Mouse (Mus musculus): ENCODE data around the gene Baz1a. TPM values are rescaled to one million over a fixed set of nuclear protein-coding genes. Genes with fewer than 3 reads are reported as not detected.
A peak's percentile ranks its signal among the peaks of the same experiment; 100 is the strongest.
"Not testable (repeated sequence)": the region's sequence is repeated elsewhere in the genome, so short reads cannot be mapped to it uniquely, and the experiment has no call there.

Baz1a gene
- polyA plus RNA-seq, 1 experiment, result 4.6 TPM

DNA sequence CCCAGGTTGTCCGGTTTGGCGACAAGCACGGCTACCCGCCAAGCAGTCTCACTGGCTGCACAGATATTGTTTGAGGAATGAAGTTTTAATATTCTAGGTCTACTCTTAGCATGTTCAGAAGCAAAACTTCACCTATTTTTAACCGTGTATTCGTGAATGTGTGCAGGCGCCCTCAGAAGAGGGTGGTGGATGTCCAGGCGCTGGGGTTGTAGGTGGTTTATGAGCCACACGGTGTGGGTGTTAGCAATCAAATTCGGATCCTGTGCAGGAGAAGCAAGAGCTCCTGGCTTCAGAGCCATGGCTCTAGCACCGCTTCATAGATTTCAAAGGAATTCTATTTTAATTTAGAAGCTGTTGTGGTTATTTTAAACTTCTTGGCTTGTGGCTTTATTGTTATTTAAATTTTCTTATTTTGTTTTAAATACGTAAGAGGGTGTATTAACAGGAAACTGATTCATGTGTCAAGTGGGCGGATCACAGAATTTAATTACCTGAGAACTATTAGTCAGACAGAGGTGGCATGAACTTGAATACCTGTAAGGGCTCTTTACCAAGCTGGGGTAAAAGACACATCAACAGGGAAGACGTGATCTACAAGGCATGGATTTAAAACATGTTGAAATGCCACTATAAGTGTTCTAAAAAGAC lies 6.7 kb downstream of the Baz1a start:
- DNase-seq (ENCODE audit: low read depth), result peak; percentile 49

DNA sequence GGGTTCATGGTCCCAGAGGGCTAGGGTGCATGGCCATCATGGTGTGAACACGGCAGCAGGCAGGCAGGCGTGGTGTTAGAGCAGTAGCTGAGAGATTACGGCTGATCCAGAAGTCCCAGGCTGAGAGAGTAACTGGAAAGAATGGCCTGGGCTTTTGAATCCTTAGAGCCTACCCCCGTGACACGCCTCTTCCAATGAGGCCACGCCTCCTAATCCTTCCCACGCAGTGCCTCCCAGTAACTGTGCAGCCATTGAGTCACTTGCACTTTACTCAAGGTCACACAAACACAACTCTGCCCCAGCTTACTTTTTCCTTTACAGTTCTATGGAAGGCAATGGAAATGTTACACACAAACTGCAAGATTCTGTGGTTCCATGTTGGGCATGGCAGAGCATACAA lies 8.1 kb downstream of the Baz1a start:
- DNase-seq (ENCODE audit: low read depth), result no peak

DNA sequence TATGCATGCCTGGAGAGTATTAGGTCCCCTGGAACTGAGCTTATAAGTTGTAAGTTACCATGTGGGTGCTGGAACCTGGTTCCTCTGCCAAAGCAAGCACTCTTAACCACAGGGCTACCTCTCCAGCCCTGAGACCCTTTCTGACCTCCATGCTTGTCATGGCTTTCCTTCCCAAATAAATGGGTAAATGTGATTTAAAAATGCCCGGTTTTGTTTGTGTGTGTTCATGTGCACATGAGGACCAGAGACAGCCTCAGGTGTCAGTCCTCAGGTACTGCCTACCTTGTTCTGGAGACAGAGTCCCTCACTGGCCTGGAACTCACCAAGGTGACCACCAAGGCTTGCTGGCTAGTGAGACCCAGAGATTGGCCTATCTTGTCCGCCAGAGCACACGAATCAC lies 9.8 kb downstream of the Baz1a start:
- no peak for DNase-seq (ENCODE audit: low read depth)

DNA sequence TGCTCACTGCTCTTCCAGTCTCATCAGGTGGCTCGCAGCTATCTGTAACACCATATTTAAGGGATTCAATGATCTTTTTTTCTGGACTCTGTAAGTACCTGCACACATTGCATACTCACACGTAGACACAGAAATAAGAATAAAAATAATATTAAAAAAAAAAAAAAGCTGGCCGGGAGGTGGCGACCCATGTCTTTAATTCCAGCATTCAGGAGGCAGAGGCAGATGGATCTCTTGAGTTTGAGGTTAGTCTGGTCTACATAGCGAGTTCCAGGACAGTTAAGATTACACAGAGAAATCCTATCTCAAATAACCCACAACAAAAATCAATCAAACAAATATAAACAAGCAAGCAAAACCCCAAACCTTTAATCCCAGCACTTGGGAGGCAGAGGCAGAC lies 10.3 kb downstream of the Baz1a start:
- no peak for DNase-seq (ENCODE audit: low read depth)

DNA sequence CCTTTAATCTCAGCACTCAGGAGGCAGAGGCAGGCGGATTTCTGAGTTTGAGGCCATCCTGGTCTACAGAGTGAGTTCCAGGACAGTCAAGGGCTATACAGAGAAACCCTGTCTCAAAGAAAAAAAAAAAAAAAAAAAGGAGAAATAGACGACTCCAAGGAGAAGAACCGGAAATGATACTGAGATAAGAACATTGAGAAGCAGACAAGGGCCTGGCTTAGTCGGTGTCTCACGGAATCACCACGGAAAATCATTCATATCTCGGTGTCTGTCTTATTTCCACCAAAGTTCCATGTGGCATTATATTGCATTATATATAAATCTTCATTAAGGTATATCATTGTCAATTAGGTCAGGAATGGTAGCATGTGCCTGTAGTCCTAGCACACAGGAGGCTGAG lies 11.6 kb downstream of the Baz1a start:
- DNase-seq (ENCODE audit: low read depth), result not testable (repeated sequence)

DNA sequence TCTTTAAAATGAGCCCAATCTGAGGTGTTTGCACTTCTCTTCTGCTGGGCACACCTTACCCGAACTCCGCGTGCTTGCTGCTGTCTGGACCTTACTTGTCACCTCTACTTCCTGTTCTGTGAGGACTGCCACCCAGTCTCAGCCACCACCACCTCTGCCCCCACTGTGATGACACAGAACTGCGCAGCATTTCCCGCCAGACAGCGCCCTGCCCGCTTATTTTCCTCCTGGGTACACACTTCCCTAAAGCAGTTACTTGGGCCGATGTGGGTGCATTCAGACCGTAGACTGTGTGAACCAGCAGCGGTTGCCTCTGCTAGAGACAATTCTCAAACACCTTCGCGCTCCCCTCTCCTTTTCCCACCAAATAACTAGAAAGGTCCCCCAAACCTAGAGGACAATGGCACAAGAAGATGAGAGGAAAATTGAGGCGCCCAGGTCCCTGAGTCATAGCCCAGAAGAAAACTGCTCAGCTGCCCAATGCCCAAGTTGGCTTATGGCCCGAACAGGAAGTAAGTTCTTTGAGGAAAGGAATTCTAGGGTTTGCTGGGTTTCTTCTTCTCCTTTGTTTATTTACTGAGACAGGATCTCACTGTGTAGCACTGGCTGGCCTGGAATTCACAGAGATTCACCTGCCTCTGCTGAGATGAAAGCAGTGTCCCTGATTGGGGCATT lies 15.0 kb downstream of the Baz1a start:
- no peak for DNase-seq (ENCODE audit: low read depth)

DNA sequence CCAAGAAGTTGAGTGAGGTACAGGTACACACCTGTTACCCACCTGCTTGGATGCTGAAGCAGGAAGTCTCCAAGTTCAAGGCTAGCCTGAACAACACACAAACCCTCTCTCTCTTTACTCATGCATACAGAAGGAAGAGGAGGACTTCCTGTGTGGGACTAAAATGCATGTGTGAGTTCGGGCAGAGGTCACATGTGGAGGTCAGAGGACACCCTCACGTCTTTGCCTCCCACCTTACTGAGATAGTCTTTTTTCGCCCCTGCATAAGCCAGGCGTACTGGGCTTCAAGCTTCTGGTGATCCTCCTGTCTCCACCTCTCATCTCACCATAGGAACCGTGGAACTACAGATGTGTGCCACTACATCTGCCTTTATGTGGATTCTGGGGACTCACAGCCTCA lies 15.7 kb downstream of the Baz1a start:
- DNase-seq (ENCODE audit: low read depth), result no peak

DNA sequence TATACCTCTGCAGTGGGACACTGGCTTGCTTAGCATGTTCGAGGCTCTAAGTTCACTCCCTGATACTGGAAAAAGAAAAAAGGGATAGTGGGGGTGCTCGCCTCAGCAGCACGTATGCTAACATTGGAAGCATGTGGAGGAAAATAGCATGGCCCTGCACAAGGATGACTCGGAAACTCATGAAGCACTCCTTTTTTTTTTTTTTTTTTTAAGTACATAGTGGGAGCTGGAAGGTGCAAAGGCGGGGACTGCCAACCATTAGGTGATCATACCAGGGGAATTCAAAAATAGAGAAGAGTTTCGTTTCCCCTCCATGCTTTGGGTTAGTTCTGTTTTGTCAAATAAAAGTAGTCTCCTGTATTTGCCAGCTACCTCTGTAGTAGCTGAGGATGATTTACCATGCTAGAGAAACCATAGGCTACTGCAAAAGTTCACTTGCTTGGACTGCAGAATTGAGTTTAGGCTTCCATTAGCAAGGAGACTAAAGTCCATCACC lies 17.1 kb downstream of the Baz1a start:
- DNase-seq (ENCODE audit: low read depth), result no peak

DNA sequence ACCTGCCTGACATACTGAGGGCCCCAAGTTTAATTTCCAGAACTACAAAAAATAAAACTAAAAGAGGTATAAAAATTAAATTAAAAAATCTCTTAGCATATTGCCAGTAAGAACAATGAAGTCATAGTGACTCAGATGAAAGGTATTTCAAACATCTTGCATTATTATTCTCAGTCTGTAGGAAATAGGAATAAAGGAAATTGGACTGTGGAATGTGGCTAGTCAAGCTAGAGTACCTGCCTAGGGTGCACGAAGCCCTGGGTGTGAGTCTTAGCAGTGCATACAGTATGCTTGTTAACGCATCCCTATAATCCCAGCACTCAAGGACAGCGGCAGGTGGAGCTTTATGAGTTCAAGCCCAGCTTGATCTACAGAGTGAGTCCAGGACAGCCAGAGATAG lies 18.2 kb downstream of the Baz1a start:
- no peak for DNase-seq (ENCODE audit: low read depth)

DNA sequence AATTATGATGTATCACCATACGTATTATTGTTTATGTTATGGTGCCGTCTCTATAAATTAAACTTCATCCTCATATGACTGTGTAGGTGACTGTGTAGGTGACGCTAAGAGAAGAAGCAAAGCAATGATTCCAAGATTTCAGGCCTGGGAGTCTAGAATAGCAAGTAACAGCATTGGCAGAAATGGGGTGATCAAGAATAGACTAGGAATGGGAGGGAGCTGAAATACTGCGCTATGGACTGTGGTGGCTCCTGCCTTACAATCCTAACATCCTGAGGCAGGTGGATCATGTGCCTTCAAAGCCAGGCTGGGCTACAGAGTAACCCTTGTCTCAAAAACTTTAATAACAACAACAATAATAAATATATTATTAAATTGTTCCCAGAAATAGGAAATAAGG lies 19.7 kb downstream of the Baz1a start:
- no peak for DNase-seq (ENCODE audit: low read depth)

DNA sequence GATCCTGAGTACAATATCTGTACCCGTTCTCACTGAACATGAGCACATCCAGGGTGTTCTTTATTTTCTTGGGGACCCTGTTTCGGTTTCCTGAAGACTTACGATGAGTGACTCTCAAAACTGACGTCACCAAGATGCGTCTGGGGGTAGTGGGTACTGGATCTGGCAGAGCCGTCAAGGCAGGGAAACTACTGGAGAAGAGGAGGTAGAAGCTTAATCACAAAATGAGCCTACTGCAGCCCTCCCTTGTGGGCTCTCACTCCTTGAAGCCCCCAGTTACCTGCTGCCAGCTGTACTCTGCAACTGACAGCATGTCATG lies 20.1 kb downstream of the Baz1a start:
- DNase-seq (ENCODE audit: low read depth), result no peak

DNA sequence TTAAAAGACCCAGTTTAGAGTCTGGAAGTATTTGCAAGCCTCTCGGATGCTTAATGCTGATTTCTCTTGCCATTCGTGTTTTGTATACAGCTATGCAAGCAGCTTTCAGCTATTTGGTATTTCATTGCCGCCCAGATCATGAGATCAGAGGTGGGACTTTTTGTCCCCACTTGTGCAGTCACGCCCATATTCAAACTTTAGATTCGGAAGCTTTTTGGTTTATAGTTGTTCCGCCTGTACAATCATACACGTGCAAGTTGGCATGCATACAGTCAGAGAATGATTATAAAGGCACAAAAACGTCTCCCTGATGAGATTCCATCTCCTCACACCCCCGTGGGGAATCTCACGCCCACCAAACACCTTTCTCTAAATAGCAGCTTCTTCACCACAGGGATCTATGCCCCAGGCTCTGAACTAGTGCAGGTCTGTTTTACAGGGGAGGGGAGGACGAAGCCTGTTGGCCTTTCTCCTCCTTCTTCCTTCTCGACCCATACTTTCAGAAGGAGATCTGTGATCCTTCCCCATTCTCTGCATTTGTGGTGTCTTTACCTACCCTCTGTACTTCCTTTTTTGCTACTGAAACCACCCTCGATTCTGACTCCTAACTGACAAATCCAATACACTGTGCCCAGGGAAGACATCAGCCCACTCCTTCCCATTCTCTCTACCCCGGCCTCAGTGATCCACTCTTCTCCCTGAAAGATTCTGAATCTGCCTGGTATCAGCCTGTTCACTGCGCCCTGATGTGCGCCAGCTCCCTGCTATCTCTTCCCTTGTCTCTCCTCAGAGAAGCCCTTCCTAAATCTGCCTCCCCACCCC lies 20.7 kb downstream of the Baz1a start:
- DNase-seq (ENCODE audit: low read depth), result no peak

DNA sequence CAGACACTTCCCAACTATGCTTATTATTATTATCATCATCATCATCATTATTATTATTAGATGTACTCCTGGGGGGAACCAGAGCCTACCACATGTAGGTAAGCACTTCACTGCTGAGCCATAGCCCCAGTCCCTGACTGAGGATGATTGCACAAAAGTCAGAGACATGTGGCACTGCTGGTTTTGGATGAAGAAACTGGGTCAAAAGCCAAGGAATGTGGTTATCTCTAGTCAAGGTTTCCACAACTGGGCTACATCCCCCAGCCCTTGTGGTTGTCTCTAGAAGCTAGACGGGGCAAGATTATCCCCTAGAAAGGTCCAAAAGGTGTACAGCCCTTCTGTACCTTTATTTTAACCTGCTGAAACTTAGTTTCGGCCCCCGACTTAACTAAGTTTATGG lies 21.3 kb downstream of the Baz1a start:
- DNase-seq (ENCODE audit: low read depth), result peak; percentile 56

DNA sequence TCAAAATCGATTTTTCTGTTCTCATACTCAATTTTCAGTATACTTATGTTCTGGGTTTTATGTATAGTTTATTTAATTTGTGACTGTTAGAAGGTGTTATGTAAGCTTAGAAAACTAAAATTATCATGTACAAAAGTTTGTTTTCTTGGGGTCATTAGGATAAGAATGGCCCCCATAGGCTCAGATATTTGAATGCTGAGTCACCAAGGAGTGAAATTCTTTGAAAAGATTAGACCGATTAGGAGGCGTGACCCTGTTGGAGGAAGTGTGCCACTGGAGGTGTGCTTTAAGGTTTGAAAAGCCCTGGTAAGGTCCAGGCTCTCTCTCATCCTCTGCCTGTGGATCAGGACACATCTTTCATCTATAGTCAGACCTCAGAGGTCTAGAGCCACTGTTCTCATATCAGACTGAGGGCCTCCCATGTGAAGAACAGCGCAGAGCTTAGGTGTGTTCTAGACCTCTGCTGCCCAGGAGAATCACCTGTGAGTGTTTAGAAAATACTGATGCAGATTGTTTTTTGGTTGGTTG lies 25.8 kb downstream of the Baz1a start:
- no peak for DNase-seq (ENCODE audit: low read depth)

DNA sequence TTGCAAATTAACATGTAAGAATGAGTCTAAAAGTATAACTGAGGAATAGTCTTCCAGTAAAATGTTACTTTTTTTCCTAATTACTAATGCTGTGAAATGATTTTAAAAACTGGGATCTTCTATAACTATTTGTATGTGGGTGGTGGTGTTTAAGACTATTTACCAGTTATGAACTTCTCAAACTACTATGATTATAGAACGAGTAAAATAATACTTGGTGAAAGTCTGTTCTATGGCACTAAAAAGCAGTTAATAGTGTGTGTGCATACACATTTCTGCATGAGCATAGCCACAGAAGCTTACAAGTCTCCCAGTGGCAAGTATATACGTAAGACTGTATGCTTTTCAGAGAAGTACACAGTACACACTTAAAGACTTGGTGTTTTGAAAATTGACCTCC lies 27.0 kb downstream of the Baz1a start:
- DNase-seq (ENCODE audit: low read depth), result no peak

DNA sequence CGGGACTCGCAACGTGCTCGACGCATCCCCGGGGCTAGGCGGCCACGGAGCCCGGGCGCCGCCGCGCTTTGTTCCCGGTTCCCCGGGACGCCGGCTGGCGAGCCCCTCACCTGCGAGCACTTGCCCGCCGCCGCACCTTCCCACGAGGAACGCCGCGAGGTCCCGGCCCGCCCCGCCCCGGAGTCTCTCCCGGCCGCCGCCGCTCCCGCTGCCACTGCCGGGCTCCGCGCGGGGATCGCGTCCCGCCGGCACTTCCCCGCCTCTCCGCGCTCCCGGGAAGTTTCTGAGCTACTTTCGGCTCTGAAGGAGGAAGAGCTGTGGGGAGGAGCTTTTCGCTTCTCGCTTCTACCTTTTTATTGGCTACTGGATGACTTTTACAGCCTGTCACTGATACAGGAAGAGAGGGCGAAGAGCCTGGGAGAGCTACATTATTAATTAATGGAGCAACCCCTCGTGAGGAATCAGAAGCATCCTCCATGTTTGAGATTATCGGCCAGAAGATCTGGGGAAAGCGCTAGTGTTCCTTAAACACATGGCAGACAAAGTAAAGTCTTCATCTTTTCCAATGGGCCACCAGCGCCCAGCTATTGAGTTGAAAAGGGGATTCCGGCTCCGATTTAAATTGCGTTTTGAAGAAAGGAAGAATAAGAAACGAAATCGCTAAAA lies 28.0 kb downstream of the Baz1a start, which contains the start of gene Gm20403:
Gene Gm20403 (minus strand): TSS at position 478 of the 666 bp plus-strand sequence.
- DNase-seq (ENCODE audit: low read depth), result peak; percentile 44

DNA sequence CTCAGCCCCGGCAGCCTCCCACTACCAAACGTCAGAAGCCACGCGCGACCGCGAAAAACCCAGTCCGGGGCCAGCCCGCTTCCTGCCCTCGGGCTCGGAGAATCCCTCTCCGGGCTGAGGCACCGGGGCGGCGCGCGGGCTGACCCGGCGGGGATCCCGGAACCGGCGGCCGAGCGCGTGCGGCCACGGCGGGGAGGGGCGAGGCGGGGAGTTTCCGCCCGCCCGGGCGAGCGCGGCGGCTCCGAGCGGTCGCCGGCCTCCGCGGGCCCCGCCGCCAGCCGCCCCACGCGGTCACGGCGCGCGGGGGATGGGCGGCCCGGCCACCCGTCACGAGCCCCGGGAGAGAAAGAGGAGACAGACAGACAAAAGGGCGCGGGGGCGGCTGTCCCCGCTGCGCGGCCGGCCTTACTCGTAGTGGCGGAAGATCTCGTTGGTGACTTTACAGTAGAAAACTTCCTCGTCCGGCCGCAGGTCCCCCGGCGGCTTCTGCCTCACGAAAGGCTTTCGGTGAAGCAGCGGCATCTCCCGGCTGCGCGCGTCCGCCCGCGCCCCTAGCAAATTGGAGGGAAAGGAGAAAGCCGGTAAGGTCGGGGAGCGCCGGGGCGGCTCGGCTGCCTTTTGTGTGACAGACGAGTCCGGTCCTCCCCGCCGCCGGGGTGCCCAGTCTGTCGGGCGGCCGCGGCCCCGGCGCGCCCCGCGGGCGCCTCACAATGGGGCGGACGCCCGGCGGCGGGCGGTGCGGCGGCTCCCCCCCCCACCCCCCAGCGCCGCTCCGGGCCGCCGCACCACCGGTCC lies 28.7 kb downstream of the Baz1a start:
- DNase-seq (ENCODE audit: low read depth), result no peak

DNA sequence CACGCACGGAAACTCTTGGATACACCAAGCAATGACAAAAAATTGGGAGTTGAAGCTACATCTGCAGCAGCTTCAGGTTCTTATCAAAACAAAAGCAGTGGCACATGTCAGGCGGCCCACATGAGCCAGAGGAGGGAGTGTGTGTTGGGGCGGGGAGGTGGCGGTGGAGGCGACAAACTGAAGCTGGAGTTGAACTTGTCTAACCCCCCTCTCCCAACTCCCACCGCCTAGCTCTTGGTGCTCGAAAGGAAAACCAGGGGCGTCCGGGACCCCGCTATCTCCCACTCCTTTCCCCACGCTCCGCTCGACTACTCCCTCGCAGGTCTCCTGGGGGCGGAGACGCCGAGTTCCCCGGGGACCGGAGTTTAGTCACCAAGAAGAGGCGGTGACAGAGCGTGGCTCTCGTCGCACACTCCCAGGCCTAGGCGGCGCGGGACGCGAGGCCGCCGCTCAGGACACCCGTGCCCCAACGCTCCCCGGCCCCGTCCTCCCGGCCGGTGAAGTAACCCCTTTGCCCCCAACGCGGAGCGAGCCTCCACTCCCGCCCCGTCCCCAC lies 29.4 kb downstream of the Baz1a start:
- no peak for DNase-seq (ENCODE audit: low read depth)

DNA sequence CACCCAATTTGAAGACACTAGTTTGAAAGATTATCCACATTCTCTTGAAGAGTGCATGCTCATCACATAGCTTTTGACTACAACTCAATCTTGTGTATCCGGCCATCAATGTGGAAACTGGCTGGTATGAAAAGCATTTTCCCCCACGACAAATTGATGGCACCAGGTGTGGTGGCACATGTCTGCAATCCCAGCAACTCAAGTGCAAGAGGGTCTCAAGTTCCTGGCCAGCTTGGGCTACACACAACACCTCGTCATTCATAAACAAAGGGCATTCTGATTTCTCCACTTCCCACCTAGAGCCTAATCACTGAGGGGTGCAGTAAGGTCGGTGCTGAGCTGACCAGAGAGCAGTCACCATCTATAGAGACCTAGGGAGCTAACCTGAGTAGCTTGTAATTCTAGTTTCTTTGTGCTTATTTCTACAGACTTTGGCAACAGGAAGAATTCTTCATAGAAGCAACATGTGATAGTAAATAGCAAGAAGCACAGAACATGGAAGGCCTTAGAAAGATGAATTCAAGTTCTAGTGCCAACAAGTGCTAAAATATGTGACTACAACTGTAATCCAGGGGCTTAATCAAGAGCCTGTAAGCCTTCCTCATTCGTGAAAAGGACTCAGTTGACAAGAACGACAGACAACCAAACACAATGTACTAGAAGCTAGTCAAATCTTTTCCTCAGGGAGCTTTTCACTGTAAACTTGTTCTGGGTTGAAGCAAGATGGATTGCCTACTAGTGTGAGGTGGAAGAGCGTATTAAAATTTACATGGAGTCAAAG lies 31.0 kb downstream of the Baz1a start:
- DNase-seq (ENCODE audit: low read depth), result peak; percentile 67

DNA sequence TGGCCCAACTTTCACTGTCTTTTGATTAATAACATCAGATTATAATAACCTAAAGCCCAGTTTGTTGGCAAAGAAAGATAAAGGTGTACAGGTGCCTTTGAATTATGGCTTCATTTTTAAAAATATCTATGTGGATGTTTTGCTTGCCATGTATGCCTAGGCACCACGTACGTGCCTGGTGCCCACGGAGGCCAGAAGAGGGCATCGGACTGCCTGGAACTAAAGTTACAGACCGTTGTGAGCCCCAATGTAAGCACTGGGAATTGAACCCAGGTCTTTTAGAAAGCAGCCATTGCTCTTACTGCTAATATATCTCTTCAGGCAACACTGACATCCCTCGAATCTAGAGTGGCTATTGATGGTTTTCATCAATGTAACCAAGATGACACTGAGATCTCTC lies 32.2 kb downstream of the Baz1a start:
- no peak for DNase-seq (ENCODE audit: low read depth)

All from gonadal fat pad, adult 2 months (tissue).